Mouse (Mus musculus) embryonic facial prominence, embryonic 10.5 days (tissue): ENCODE measurements around the gene Klrb1c. TPM values are rescaled to one million over a fixed set of nuclear protein-coding genes. Genes with fewer than 3 reads are reported as not detected.
"Not testable (repeated sequence)": the region's sequence is repeated elsewhere in the genome, so short reads cannot be mapped to it uniquely, and the experiment has no call there.

Source experiments
- DNase-seq: peaks from one replicate; pipeline ENCODE4 v3.0.0-alpha.2; 2017; ENCODE audit warnings: low spot score
- H3K27ac ChIP-seq: fragments of 300-500 bp; sonication (generic); replicated peaks from 2 replicates; pipeline ENCODE4 v1.5.1; 2016; ENCODE audit warnings: mild to moderate bottlenecking
- H3K27me3 ChIP-seq: fragments of 300-500 bp; sonication (generic); replicated peaks from 2 replicates; pipeline ENCODE4 v1.6.1; 2016; ENCODE audit warnings: low read depth, mild to moderate bottlenecking; ENCODE audit not compliant: poor library complexity, severe bottlenecking
- H3K36me3 ChIP-seq: fragments of 300-500 bp; sonication (generic); replicated peaks from 2 replicates; pipeline ENCODE4 v1.6.1; 2016; ENCODE audit warnings: mild to moderate bottlenecking, moderate library complexity
- H3K4me1 ChIP-seq: fragments of 300-500 bp; sonication (generic); 2 replicates; pipeline ENCODE4 v1.6.1; 2016
- H3K4me3 ChIP-seq: fragments of 300-500 bp; sonication (generic); 2 replicates; pipeline ENCODE4 v1.5.1; 2016; ENCODE audit warnings: mild to moderate bottlenecking, moderate library complexity
- H3K9me3 ChIP-seq: fragments of 300-500 bp; sonication (generic); 2 replicates; pipeline ENCODE4 v1.6.1; 2016; ENCODE audit warnings: mild to moderate bottlenecking
- WGBS: fragments of 180-500 bp; shearing (Covaris S2); methylation state at CpG from one replicate; pipeline ENCODE4 v1.1.7; 2016; 5-methylcytosine and 5-hydroxymethylcytosine counted together
- polyA plus RNA-seq: library from polyadenylated mRNA; unstranded; fragments of >200 nt; fragmentation: Nextera tagmentation; extraction: Ambion mirVana; gene quantifications from 2 replicates; pipeline ENCODE4 v1.2.1, GENCODE M21; 2016

Klrb1c gene
- polyA plus RNA-seq, 1 experiment from 2014 or later = not detected

DNA sequence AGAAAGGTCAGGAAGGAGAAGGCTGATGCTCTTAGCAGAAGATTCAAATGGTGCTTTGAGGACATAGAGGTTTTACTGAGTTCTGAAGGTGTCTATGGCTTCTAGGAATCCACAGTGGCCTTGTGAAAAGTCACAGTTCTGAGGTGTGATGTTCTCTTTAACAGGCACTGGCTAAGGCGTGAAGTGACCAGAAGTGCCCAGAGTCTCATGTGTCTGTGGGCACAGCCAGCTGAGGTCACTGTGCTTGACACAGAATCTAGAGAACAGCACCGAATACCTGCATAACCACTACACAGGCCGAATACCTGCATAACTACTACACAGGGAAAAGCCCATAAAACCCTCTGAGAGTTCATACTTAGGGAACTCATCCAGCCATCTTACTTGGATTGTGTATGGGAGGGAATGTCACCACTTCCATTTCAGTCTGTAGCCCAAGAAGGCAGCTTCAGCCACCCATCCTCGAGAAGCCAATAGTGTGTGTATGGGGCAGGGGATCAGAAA is 1.5 kb upstream of the Klrb1c start:
- DNase-seq, H3K27ac ChIP-seq, H3K4me1 ChIP-seq, H3K9me3 ChIP-seq, H3K36me3 ChIP-seq, H3K4me3 ChIP-seq, H3K27me3 ChIP-seq: not testable (repeated sequence)
- 88% methylated on average over 4 of the region's 4 CpGs for WGBS

DNA sequence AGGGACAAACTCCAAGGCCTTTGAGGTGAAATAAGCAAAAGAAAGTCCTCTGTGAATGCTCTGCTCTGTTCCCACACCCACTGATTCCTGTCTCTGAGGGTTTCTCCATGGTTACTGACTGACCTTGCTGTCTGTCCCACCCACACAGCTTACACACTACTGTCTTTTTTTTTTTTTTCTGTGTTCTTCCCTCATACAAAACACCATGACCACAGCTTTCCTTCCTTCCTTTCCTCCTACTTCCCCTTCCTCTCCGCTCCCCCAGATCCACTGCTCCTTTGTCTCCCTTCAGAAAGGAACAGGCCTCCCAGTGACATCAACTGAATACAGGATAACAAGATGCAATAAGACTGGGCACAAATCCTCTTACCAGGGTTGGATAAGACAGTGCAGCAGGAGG is 498 bp downstream of the Klrb1c start:
- 81% methylated on average over 1 of the region's 1 CpGs for WGBS
- DNase-seq = no peak
- Histone ChIP-seq H3K9me3 (no peaks in the 10 kb centered on the region), H3K36me3 (no peaks in the 10 kb centered on the region), H3K4me3 (no peak overlapping the region), H3K27ac (no peak overlapping the region), H3K4me1 (no peaks in the 10 kb centered on the region), H3K27me3 (no peaks in the 10 kb centered on the region)

DNA sequence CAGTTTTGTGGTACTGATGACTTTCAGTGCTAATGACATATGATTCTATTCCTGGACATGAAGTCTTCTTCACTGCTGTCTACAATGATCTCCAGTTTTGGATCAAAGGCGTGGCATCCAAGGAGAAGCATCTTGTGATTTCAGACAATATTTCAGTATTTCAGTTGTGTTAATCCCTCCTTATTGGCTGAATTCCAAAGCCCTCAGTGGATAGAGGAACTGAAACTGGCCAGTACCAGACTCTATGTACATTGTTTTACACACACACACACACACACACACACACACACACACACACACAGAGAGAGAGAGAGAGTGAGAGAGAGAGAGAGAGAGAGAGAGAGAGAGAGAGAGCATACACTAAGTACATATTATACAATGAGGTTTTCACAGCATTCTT is 2.6 kb downstream of the Klrb1c start:
- H3K9me3 ChIP-seq, H3K27ac ChIP-seq, H3K4me1 ChIP-seq, H3K36me3 ChIP-seq, H3K4me3 ChIP-seq, DNase-seq, H3K27me3 ChIP-seq: not testable (repeated sequence)
- 93% methylated on average over 1 of the region's 1 CpGs for WGBS

DNA sequence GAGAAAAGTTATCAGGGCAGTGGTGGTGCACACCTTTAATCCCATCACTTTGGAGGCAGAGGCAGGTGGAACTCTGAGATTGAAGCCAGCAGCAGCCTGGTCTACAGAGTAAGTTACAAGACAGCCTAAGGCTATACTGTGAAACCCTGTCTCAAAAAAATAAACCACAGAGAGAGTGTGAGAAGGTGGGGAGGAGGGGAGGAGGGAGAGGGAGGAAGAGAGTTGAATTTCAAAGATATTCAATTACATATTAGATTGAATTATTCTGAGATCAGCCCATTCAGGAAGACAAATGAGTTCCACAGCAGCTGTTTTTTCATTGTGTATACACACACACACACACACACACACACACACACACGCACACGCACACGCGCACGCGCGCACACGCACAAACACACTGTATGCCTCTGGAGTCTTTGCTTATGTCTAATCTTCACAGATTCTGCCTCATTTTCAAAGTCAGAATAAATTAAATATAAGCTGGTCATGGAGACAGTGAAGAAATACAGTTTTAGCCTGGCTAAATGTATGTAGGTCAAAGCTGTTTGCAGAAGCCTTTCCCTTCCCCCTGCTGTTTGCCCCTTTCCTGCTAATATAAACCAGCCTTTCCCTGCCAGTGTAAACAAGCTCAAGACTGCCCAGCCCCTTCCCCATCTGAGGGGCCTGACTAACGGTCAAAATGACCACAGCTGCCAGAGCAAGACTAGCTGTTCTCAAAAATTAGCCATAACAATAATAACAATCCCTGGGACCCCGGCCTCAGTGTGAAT is 19.3 kb downstream of the Klrb1c start:
- no peaks in the 10 kb centered on the region for H3K27me3 ChIP-seq
- H3K27ac ChIP-seq = peak overlapping the region; percentile 70; the same call in 1 of the 2 replicates
- peak overlapping the region; percentile 16; the same call in 1 of the 2 replicates for H3K4me3 ChIP-seq
- H3K36me3 ChIP-seq = no peaks in the 10 kb centered on the region
- 77% methylated on average over 10 of the region's 10 CpGs for WGBS
- H3K4me1 ChIP-seq = peaks cover 16% of the 10 kb centered on the region
- H3K9me3 ChIP-seq = peaks cover 10% of the 10 kb centered on the region; the same call in 1 of the 2 replicates
- DNase-seq = peak; percentile 62

DNA sequence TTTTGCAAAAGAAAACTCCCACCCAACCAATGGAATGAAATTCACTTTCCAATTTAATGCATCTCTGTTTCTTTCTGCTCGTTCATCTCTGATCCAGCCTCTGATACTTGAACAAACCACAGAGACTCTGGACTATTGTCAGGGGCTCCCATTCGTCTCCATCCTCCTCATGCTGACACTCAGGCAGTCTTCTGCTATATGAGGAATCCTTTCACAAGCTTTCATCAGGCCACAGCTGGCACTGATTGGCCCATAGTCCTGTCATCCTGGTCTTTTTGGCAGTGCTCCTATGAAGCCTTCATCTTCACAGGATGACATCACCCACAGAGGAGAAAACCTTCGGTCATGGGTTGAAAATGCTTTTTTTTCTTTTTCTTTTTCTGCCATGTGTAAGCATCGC is 21.0 kb downstream of the Klrb1c start:
- Histone ChIP-seq H3K27ac (no peak overlapping the region), H3K9me3 (0 out of 2 replicates have a peak, but pooled peaks cover under 1% of the 10 kb centered on the region), H3K4me3 (no peak overlapping the region), H3K36me3 (no peaks in the 10 kb centered on the region), H3K27me3 (no peaks in the 10 kb centered on the region), H3K4me1 (peaks cover 23% of the 10 kb centered on the region)
- 84% methylated on average over 4 of the region's 4 CpGs for WGBS
- DNase-seq = no peak

DNA sequence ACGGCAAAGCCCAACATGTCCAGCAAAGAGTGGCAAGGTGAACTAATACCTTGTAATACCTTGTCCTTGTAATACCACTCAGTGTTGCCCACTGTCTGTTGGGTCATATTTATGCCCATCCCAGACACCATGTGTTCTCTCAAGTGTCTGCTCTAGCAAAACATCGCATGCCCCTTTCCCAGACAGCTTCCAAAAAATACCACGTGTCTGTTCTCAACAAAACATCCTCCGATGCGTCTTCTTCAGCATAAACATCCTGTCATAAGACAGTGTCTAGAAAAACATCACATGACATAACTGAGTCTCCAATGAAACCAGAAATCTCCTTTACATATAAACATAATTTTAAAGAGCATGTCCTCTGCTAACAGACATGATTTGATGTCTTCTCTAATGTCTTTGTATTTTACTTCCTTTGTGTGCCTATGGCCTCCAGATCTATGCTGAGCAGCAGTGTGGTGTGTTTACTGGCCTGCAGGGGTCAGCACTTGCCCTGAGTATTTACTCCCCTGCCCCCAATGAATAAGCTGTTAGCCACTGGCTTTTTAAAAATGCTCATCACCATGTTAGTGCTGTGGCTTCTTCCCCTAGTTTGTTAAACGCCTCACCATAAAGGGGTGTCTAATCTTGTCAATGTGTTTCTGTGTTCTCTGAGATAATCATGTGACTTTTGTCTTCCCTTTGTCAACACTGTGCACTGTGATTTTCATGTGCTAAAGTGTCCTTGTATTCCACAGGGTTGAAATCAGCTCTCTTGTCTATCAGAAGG is 22.3 kb downstream of the Klrb1c start:
- H3K27me3 ChIP-seq, H3K36me3 ChIP-seq, H3K9me3 ChIP-seq, H3K27ac ChIP-seq, H3K4me3 ChIP-seq: not testable (repeated sequence)
- peaks cover 25% of the 10 kb centered on the region for H3K4me1 ChIP-seq
- peak; percentile 53 for DNase-seq
- WGBS = 67% methylated on average over 6 of the region's 6 CpGs

DNA sequence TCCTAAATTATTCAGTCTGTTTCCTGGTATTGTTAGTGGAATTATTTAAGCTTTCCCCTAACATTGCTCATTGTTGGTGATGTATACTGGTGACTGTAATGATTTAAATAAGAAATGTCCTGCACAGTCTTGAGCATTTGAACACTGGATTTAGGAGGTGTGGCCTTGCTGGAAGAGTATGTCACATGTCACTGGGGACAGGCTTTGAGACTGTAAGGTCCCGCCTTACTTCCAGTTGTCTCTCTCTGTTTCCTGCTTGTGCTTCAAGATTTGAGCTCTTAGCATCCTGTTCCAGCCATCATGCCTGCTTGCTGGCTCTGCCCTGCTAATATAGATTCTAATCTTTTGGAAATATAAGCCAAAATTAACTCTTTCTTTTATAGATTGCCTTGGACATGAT is 23.8 kb downstream of the Klrb1c start:
- no peak overlapping the region for H3K4me3 ChIP-seq
- H3K4me1 ChIP-seq = peaks cover 26% of the 10 kb centered on the region
- 81% methylated on average over 1 of the region's 1 CpGs for WGBS
- no peaks in the 10 kb centered on the region for H3K9me3 ChIP-seq
- no peak for DNase-seq
- no peaks in the 10 kb centered on the region for H3K27me3 ChIP-seq
- no peaks in the 10 kb centered on the region for H3K36me3 ChIP-seq
- no peak overlapping the region for H3K27ac ChIP-seq

DNA sequence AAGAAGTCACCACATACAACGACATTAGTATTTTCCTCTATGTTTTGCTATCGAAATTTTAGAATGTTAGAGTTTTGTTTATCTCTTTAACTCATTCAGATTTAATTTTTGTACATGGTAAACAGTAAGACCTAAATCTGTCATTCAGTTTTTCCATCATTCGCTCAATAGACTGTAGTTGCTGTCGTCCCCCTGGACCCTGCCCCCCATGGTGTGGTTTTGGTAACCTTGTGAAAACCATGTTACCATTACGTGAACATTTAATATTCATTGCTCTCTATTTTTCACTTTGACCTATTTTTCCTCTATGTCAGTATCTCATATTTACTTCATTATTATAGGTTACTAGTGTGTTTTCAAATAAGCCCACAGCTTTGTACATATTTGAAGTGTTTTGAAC is 24.4 kb downstream of the Klrb1c start:
- no peaks in the 10 kb centered on the region for H3K27me3 ChIP-seq
- WGBS = 24% methylated on average over 5 of the region's 5 CpGs

DNA sequence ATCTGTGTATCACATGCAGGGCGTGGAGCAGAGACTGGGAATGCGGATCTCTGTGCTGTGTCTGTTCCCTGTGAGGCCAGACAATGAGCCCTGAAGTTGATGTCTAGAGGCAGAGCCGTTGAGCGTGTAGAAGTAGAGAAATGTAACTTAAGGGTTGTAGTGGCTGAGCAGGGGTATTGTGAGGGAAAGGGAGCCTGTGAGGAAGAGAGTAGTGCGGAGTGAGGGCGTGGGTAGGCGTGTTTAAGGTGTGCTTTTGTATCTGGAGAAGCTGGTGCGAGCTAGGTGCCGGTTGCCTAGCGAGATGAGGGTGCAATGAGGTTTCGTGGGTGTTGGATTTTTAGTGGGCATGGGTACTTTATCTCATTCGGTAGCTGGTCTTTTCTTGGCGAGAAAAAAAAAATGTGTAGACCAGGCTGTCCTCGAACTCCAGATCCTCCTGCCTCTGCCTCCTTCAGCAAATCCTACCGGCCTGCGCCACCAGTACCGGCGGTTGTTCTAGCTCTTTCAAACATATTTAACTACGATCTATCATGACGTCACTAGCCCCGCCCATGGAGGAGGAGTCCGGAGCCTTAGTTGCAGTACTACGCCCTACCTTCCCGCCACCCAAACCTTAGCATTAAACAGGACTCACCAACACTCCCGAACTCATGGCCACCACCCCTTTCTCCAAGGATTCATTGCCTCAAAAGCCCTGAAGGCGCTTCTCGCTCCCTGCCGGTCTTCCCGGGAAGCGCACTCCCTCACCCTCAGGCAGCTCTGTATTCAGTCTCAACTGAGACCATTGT is 25.1 kb downstream of the Klrb1c start:
- Histone ChIP-seq H3K9me3 (no peaks in the 10 kb centered on the region), H3K27ac (peak overlapping the region; percentile 77), H3K27me3 (no peaks in the 10 kb centered on the region), H3K4me3 (peak overlapping the region; percentile 63), H3K4me1 (peaks cover 21% of the 10 kb centered on the region), H3K36me3 (no peaks in the 10 kb centered on the region)
- WGBS = 3% methylated on average over 30 of the region's 30 CpGs
- DNase-seq = peak; percentile 96

More for the DNA sequence above, 24.4 kb downstream of the Klrb1c start:
- Histone ChIP-seq H3K36me3 (no peaks in the 10 kb centered on the region), H3K9me3 (no peaks in the 10 kb centered on the region), H3K4me3 (peak overlapping the region; percentile 63), H3K4me1 (peaks cover 20% of the 10 kb centered on the region), H3K27ac (0 out of 2 replicates have a peak overlapping the region, but pooled peaks have one; percentile 67)
- no peak for DNase-seq

DNA sequence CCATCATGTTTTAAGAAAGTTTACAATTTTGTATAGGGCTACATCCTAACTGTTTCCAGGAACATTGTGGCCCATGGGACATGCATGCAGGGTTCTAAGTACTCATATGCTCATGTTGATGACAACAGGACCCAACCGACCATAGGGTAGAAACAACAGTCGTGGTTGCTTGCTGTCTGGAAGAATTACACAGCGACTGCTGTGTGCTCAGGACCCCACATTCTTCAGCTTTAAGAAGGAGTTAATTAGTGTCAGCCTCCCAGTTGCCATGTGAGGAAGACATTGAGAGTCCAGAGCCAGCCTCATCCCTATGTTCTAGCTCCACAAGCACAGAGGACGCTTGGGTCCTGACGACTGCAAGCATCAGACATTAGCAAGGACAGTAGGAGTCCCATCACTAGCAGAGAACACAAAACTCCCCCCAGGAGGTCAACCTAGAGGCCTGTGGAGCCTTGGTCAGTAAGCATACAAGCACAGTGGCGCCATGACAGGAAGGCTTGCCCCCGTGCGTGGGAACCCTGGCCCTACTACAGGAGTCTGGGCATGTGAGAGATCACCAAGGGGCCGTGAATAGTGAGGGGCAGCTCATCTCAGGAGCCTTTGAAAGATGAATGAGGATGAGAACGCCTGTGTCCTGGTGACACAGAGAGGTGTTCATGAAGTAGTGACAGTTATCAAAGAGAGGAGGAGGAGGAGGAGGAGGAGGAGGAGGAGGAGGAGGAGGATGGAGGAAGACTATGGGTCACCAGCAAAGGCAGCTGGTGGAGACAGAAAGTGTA is 25.9 kb downstream of the Klrb1c start:
- H3K4me1 ChIP-seq = peaks cover 21% of the 10 kb centered on the region
- DNase-seq = peak; percentile 16
- peak overlapping the region; percentile 63 for H3K4me3 ChIP-seq
- H3K27ac ChIP-seq = peak overlapping the region; percentile 77
- 71% methylated on average over 10 of the region's 10 CpGs for WGBS
- not testable (repeated sequence) for H3K27me3 ChIP-seq, H3K9me3 ChIP-seq, H3K36me3 ChIP-seq

DNA sequence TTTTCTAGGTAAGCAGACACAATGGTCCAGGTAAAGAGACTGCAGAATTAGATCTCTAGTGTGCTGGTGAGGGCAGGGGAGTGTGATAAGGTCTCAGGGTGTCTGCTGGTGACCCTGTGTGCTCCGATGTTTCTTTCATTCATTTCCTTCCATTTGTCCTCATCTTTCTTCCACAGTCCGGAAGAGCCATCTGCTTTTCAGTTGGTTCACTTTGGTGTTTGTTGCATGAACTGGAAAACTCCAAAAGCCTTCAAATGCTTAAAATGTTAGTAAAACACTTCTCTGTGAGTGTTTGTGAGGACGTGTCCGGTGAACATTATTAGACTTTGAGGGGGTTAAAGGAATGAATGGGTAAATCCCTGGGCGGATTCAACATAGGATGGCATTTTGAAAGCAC is 27.9 kb downstream of the Klrb1c start:
- no peaks in the 10 kb centered on the region for H3K36me3 ChIP-seq
- WGBS = 40% methylated on average over 5 of the region's 5 CpGs
- no peaks in the 10 kb centered on the region for H3K9me3 ChIP-seq
- H3K4me1 ChIP-seq = peaks cover 17% of the 10 kb centered on the region
- no peak for DNase-seq
- no peaks in the 10 kb centered on the region for H3K27me3 ChIP-seq
- peak overlapping the region; percentile 66 for H3K4me3 ChIP-seq
- H3K27ac ChIP-seq = peak overlapping the region; percentile 74; the same call in 1 of the 2 replicates
